Mouse (Mus musculus): ENCODE data around the gene Asic1.

- no peak for TF ChIP-seq CTCF (IDR thresholded peaks at IDR 0.05; ENCODE audit: insufficient read depth, low read length)
- no peak for TF ChIP-seq POLR2A (IDR thresholded peaks at IDR 0.05; ENCODE audit: borderline replicate concordance, extremely low read depth, low read depth, low read length)
Observed at GRCm38 (mm10) chr15:99703104-99703503, 32.9 kb downstream of the Asic1 start.

Measured in lung, adult 2 months (tissue).